25 mouse cellular contexts compared by ENCODE assay signal in genomic region chr12:72594001-72594400, GRCm38 (mm10). TPM values are rescaled to one million over a fixed set of nuclear protein-coding genes. Genes with fewer than 3 reads are reported as not detected.
"Had no signal": no experiment of that assay in that cellular context is flagged by ENCODE, and none has a peak within 500 bp of the region (broad histone marks: within the 10 kb centered on the region; RNA-seq: fewer than 3 reads in every experiment).

No protein-coding gene starts in this region.

- ATAC-seq: midbrain, embryonic 16.5 days had no signal

- H3K36me3 ChIP-seq: midbrain, embryonic 10.5 days; midbrain, embryonic 12.5 days; neural tube, embryonic 12.5 days; stomach, embryonic 15.5 days had no signal

- H3K4me2 ChIP-seq: lung, embryonic 14.5 days; midbrain, embryonic 12.5 days; neural tube, embryonic 12.5 days; stomach, embryonic 15.5 days had no signal

- H3K4me3 ChIP-seq: midbrain, embryonic 10.5 days; midbrain, embryonic 12.5 days; myocyte; neural tube, embryonic 12.5 days; stomach, embryonic 15.5 days had no signal

- H3K9ac ChIP-seq: lung, embryonic 14.5 days; midbrain, embryonic 12.5 days; neural tube, embryonic 12.5 days; stomach, embryonic 15.5 days had no signal

- H3K4me1 ChIP-seq: midbrain, embryonic 10.5 days; midbrain, embryonic 12.5 days; neural tube, embryonic 12.5 days; stomach, embryonic 15.5 days had no signal

- H3K9me3 ChIP-seq: midbrain, embryonic 10.5 days; midbrain, embryonic 12.5 days; neural tube, embryonic 12.5 days; stomach, embryonic 15.5 days had no signal

- H3K27me3 ChIP-seq: midbrain, embryonic 12.5 days; neural tube, embryonic 12.5 days; stomach, embryonic 15.5 days had no signal

- DNase-seq: lung, adult 18-20 months; lung, embryonic 14.5 days; lung, postnatal 14 days; lung, postnatal 4 days; midbrain, embryonic 14.5 days; right cerebral cortex, postnatal 14 days; thymus, adult 2 months; thymus, postnatal 25 days; thymus, postnatal 4 days had no signal

- H3K27ac ChIP-seq: midbrain, embryonic 10.5 days; midbrain, embryonic 12.5 days; neural tube, embryonic 12.5 days; stomach, embryonic 15.5 days; stomach, postnatal 0 days had no signal

RNA-seq across cellular contexts. Expression of gene Gm4756, which starts 55.5 kb away (rescaled TPM):
- total RNA-seq: megakaryocyte, adult 5-6 weeks; megakaryocyte-erythroid progenitor cell, adult 5-6 weeks; neutrophil, adult 5-6 weeks had no signal
- polyA plus RNA-seq: liver, embryonic 16.5 days; lung, embryonic 14.5 days; lung, embryonic 16.5 days; midbrain, embryonic 10.5 days; midbrain, embryonic 12.5 days; midbrain, embryonic 14.5 days; midbrain, embryonic 16.5 days; myocyte; neural tube, embryonic 12.5 days; neural tube, embryonic 14.5 days; spleen, adult 2 months; stomach, embryonic 15.5 days; stomach, postnatal 0 days; testis, adult 2 months; thymus, adult 2 months; urinary bladder, adult 2 months had no signal
